Mouse (Mus musculus) bone marrow, adult 2 months (tissue): ENCODE measurements around the gene Cd80. TPM values are rescaled to one million over a fixed set of nuclear protein-coding genes. Genes with fewer than 3 reads are reported as not detected.

Experiments used
- H3K27ac ChIP-seq: fragments of 200-500 bp; 2 replicates; pipeline ENCODE4 v1.5.1; 2012; ENCODE audit warnings: low read depth, mild to moderate bottlenecking, control low read depth, inconsistent platforms, low read length; ENCODE audit not compliant: control insufficient read depth, poor library complexity, insufficient read depth
- H3K4me1 ChIP-seq: fragments of 200-500 bp; 2 replicates; pipeline ENCODE4 v1.6.1; 2011; ENCODE audit warnings: low read length; ENCODE audit not compliant: control insufficient read depth, insufficient read depth
- H3K4me3 ChIP-seq: fragments of 200-500 bp; replicated peaks from 2 replicates; pipeline ENCODE3; 2011; ENCODE audit warnings: mild to moderate bottlenecking, low read depth, low read length, control low read depth; ENCODE audit not compliant: control insufficient read depth
- CTCF ChIP-seq: fragments of 200-500 bp; IDR thresholded peaks from 2 replicates; pipeline ENCODE4 v1.5.1; 2011; ENCODE audit warnings: low read length, control low read depth; ENCODE audit not compliant: control insufficient read depth, insufficient read depth
- POLR2A ChIP-seq: fragments of 200-500 bp; IDR thresholded peaks from 2 replicates; pipeline ENCODE4 v1.6.1; 2011; ENCODE audit warnings: low read depth, mild to moderate bottlenecking, control low read depth, low read length, borderline replicate concordance; ENCODE audit not compliant: control insufficient read depth
- WGBS: fragments of 180-500 bp; shearing (Covaris S2); methylation state at CpG from one replicate; pipeline ENCODE4 v1.1.7; 2018; 5-methylcytosine and 5-hydroxymethylcytosine counted together
- polyA plus RNA-seq: library from polyadenylated mRNA; stranded (reverse); fragments of >200 nt; gene quantifications from 2 replicates; pipeline ENCODE4 v1.2.4, GENCODE M21; 2011; ENCODE audit warnings: low replicate concordance; ENCODE audit not compliant: missing spikeins, insufficient read depth, insufficient read length

The Cd80 gene
- polyA plus RNA-seq, 1 experiment: 1.6 TPM

DNA sequence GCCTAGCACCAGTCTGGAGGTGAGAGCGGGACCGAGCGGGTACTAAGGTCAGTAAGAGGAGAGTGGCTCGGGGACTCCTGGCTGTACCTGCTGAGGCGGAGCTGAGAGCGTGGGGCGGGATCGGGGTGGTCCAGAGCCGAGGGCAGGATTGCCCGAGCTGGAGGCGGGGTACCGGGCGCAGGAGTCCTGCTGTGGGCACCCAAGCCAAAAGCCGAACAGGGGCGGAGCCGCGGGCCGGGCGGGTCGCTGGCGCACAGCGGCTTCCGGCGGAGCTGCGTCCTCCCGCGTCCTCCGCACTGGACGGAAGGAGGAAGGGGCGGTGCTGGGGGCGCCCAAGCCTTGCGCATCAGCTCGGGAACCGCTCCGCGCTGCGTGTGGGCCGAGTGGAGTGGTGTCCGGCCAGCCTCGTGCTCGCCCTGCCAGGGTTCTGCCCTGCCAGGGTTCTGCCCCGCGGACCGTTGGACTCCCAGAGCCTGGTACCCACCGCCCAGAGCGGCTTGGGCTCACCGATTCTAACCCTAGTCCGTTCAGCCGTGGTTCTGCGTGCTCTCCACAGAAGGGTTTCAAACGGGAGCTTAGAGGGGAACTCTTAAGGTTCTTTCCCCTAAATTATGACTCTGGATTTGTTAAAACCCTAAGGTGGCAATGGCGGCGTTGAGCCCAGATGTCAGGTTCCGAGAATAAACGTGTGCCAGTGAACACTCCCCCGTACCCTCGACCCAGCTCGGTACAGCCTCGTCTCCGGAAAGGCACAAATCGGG lies 2.7 kb upstream of the Cd80 start, which contains the start of gene Adprh:
TSS of gene Adprh (minus strand) at position 262 of the 761 bp plus-strand sequence.
- H3K4me1 ChIP-seq: no peaks in the 10 kb centered on the region
- TF ChIP-seq CTCF (no peak), POLR2A (peak; percentile 99)
- H3K27ac ChIP-seq: peak within 1 kb of the TSS; percentile 94
- peak within 1 kb of the TSS; percentile 89 for H3K4me3 ChIP-seq
- under 1% methylated on average over 50 of the region's 61 CpGs for WGBS

DNA sequence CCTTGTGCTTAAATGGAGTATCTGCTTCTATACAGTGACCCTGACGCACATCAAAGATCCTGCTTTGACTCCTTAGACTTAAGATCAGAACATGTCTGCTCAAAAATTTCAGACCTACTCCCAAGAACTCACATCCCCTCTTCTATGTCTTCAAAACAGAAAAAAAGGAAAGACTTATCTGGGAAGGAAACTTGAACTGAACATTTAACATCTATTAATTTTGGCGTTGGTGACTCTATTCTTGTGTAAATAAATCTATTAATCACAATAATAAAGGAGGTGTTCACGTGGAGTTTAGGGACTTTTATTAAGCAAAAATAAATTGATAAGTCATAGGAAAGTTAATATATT lies 2.2 kb upstream of the Cd80 start:
- peak overlapping the region; percentile 94 for H3K27ac ChIP-seq
- 34% methylated on average over 3 of the region's 3 CpGs for WGBS
- TF ChIP-seq CTCF (no peak), POLR2A (no peak)
- H3K4me1 ChIP-seq: no peaks in the 10 kb centered on the region
- H3K4me3 ChIP-seq: peak overlapping the region; percentile 89

DNA sequence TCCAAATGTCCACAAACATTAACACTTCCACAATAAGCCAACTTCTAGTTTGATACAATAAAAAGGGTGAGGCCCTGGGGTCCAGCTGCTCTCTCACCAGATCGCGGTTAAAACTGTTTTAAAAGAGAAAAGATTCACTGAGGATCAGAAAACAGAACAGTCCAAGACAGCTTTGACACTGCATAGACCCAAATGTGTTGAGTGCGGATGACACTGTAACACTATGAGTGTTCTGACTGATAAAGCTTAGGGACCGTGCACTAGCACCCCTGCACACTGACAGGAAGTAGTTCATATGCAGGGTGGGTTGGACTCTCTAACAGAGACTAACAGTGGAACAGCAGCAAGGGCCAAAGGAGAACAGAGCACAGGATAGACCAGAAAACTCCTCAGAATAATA lies 1.4 kb upstream of the Cd80 start:
- Histone ChIP-seq H3K4me3 (no peak overlapping the region), H3K4me1 (no peaks in the 10 kb centered on the region), H3K27ac (no peak overlapping the region)
- no peak for TF ChIP-seq CTCF
- no peak for TF ChIP-seq POLR2A
- 65% methylated on average over 4 of the region's 4 CpGs for WGBS

DNA sequence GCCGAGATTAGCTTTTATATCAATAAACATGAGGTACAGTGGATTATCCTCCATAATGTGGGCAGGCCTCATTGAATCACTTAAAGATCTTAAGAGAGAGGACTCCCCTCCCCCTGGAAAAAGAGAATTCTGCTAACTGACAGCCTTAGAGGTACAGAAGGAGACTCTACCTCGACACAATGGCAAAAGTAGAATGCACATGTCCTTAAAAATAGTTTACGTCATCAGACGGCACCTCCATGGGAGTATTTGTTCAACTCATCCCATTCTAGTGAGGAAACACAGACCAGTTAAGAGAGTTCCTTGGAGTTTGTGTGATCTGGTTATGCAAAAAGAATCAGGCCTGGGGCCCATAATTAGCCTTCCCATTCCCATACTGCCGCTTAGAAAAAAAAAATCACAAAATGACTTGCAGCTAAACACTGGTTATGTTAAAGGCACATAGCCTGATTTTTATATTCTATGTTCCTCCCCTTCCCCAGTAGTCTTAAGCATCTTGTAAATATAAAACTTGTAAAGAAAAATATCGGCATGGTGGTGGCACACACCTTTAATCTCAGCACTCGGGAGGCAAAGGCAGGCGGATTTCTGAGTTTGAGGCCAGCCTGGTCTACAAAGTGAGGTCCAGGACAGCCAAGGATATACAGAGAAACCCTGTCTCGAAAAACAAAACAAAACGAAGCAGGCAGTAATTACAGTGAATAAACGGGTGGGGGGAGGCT lies 667 bp upstream of the Cd80 start:
- WGBS: 78% methylated on average over 11 of the region's 11 CpGs
- no peaks in the 10 kb centered on the region for H3K4me1 ChIP-seq
- no peak overlapping the region for H3K27ac ChIP-seq
- H3K4me3 ChIP-seq: no peak overlapping the region
- TF ChIP-seq POLR2A: no peak
- no peak for TF ChIP-seq CTCF

DNA sequence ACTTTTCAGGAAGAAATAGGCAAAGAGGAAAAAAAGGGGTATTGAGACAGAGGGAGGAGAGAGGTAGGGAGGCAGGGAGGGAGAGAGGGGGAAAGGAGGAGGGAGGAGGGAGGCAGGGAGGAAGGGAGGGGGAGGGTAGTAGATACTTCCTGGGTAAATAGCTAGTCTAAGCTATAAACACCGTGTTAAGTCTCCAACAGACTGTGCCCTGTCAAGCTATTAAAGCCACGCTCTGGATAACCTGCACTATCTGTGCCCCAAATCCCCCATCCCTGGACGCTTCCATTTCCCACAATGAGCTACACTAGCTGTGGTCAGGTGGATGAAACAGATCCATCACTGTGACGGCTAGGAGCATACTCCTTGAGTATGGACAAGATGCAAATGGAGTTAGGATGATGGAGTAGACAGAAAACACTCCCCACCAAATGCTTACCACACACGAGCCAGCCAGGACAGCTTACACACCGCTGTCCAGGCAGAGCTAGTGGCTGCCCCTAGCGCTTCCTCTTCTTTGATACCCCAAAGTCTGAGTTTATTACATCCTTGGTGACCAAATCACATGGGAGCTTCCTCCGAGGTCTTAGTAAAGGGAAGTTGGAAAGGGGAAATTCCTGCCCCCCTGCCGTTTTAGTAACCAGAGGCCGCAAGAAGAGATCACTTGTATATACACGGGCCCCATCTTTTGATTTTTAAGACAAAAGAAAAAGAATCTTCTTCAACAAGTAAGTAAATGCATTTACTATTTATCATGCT lies 1.6 kb downstream of the Cd80 start:
- no peak for TF ChIP-seq CTCF
- no peak for TF ChIP-seq POLR2A
- H3K27ac ChIP-seq: peak overlapping the region; percentile 2; the same call in 1 of the 2 replicates
- H3K4me3 ChIP-seq: peak overlapping the region; percentile 32
- peaks cover under 1% of the 10 kb centered on the region; the same call in 1 of the 2 replicates for H3K4me1 ChIP-seq
- WGBS: 13% methylated on average over 11 of the region's 11 CpGs

DNA sequence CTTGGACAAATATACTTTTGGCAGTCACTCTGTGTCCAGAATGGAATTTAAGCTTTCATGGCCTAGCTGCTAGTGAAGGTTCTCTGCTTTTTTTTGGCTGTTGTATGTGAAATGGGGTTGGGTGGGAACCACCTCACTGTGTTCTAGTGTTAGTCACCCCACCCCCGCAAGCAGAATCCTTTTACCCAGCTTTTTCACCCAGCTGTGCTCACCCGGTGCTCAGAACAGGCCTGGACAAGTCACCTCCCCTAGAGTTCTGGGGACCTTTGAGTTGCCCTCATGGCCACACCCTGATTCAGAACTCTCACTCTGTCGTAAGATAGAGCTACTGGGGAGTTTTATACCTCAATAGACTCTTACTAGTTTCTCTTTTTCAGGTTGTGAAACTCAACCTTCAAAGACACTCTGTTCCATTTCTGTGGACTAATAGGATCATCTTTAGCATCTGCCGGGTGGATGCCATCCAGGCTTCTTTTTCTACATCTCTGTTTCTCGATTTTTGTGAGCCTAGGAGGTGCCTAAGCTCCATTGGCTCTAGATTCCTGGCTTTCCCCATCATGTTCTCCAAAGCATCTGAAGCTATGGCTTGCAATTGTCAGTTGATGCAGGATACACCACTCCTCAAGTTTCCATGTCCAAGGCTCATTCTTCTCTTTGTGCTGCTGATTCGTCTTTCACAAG lies 3.4 kb downstream of the Cd80 start:
- Histone ChIP-seq H3K27ac (peak overlapping the region; percentile 66), H3K4me1 (peaks cover 2% of the 10 kb centered on the region; the same call in 1 of the 2 replicates), H3K4me3 (no peak overlapping the region)
- 51% methylated on average over 6 of the region's 6 CpGs for WGBS
- TF ChIP-seq CTCF: no peak
- TF ChIP-seq POLR2A: no peak

DNA sequence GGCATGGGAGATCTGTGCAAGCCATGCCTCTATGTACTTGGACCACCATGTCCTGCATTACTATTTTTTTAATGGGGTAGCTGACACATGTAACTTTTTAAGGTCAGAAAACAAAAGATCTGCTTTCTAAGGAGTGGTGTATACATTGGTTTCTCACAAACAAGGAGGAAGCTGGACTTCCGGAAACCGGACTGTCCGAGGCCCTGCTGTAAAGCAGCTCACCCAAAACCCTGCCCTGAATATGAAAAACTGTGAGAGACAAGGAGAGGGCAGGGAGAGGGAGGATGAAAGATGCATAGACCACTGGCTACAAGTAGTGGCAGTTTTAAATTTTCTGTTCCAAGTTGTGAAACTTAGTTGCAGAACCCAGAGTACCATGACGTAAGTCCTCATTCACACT lies 4.6 kb downstream of the Cd80 start:
- 55% methylated on average over 4 of the region's 4 CpGs for WGBS
- H3K4me3 ChIP-seq: no peak overlapping the region
- peaks cover 2% of the 10 kb centered on the region; the same call in 1 of the 2 replicates for H3K4me1 ChIP-seq
- no peak overlapping the region for H3K27ac ChIP-seq
- no peak for TF ChIP-seq POLR2A
- TF ChIP-seq CTCF: no peak
